Mouse (Mus musculus) limb, embryonic 10.5 days (tissue): Measurements from ENCODE around the gene Nr3c2. TPM values are rescaled to one million over a fixed set of nuclear protein-coding genes. Genes with fewer than 3 reads are reported as not detected.

ENCODE experiments used
- DNase-seq: peaks from one replicate; pipeline ENCODE4 v3.0.0-alpha.2; 2017; ENCODE audit warnings: low spot score
- H3K27ac ChIP-seq: fragments of 300-500 bp; sonication (generic); 2 replicates; pipeline ENCODE4 v1.5.1; 2016; ENCODE audit warnings: mild to moderate bottlenecking
- H3K27me3 ChIP-seq: fragments of 300-500 bp; sonication (generic); 2 replicates; pipeline ENCODE4 v1.6.1; 2016; ENCODE audit warnings: low read depth, mild to moderate bottlenecking; ENCODE audit not compliant: poor library complexity, severe bottlenecking
- H3K36me3 ChIP-seq: fragments of 300-500 bp; sonication (generic); 2 replicates; pipeline ENCODE4 v1.6.1; 2016; ENCODE audit warnings: mild to moderate bottlenecking, moderate library complexity
- H3K4me1 ChIP-seq: fragments of 300-500 bp; sonication (generic); 2 replicates; pipeline ENCODE4 v1.6.1; 2016
- H3K4me3 ChIP-seq: fragments of 300-500 bp; sonication (generic); 2 replicates; pipeline ENCODE4 v1.5.1; 2016; ENCODE audit warnings: mild to moderate bottlenecking, moderate library complexity
- H3K9me3 ChIP-seq: fragments of 300-500 bp; sonication (generic); replicated peaks from 2 replicates; pipeline ENCODE4 v1.6.1; 2016; ENCODE audit warnings: mild to moderate bottlenecking
- WGBS: fragments of 180-500 bp; shearing (Covaris S2); methylation state at CpG from one replicate; pipeline ENCODE4 v1.1.7; 2016; 5-methylcytosine and 5-hydroxymethylcytosine counted together
- polyA plus RNA-seq: library from polyadenylated mRNA; unstranded; fragments of >200 nt; fragmentation: Nextera tagmentation; extraction: Ambion mirVana; gene quantifications from 2 replicates; pipeline ENCODE4 v1.2.1, GENCODE M21; 2016

Nr3c2 gene
- polyA plus RNA-seq, 1 experiment from 2014 or later = 0.41 TPM

- WGBS = 96% methylated on average over 6 of the region's 6 CpGs
- no peak overlapping the region for H3K27ac ChIP-seq
- no peaks in the 10 kb centered on the region for H3K4me1 ChIP-seq
- no peak for DNase-seq
- H3K9me3 ChIP-seq = no peaks in the 10 kb centered on the region
- H3K4me3 ChIP-seq = no peak overlapping the region
- H3K27me3 ChIP-seq = no peaks in the 10 kb centered on the region
- H3K36me3 ChIP-seq = no peaks in the 10 kb centered on the region
These were observed 315.9 kb downstream of the Nr3c2 start for GRCm38 (mm10) chr8:77215191-77215590.

DNA sequence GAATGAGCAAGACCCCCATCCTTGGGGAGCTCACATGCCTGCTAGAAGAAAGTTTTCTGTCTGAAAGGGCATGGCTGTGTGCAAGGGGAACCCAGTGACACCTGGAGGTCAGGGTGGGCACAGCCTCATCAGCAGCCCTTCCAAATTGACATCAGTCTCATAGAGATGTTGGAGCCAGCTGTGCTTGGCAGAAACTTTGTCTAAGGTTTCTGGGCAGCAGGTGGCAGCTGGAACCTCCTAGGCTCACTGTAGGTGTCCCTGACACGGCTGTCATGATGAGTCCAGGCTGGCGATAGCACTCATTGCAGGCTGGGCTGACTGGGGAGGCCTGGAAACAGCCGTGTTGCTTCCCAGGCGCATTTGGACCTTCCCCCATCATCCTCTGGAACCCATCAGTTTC, 323.9 kb downstream of the Nr3c2 start:
- Histone ChIP-seq H3K9me3 (no peaks in the 10 kb centered on the region), H3K36me3 (no peaks in the 10 kb centered on the region), H3K27me3 (no peaks in the 10 kb centered on the region), H3K4me1 (no peaks in the 10 kb centered on the region), H3K27ac (no peak overlapping the region), H3K4me3 (no peak overlapping the region)
- DNase-seq = no peak
- WGBS = 73% methylated on average over 4 of the region's 4 CpGs

DNA sequence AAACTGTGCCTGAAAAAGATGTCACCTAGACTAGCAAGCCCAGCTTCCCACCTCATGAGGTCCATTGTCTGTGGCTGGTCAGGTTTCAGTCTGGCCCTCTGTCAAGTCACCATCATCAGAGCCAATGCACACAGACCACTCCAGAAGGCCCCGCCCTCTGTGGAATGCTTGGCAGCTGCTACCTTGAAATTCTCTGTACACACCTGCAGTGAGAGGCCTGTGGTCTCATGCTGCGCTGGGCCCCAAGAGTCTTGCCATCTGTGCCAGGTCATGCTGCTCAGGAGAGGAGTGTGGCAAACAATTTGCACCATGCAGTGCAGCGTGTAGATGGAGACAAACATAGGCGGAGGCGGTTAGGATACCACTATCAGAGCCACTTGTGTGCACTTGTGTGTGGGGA, 328.5 kb downstream of the Nr3c2 start:
- WGBS = 95% methylated on average over 5 of the region's 5 CpGs
- Histone ChIP-seq H3K27ac (no peak overlapping the region), H3K4me1 (no peaks in the 10 kb centered on the region), H3K27me3 (no peaks in the 10 kb centered on the region), H3K36me3 (no peaks in the 10 kb centered on the region), H3K4me3 (no peak overlapping the region), H3K9me3 (no peaks in the 10 kb centered on the region)
- no peak for DNase-seq

DNA sequence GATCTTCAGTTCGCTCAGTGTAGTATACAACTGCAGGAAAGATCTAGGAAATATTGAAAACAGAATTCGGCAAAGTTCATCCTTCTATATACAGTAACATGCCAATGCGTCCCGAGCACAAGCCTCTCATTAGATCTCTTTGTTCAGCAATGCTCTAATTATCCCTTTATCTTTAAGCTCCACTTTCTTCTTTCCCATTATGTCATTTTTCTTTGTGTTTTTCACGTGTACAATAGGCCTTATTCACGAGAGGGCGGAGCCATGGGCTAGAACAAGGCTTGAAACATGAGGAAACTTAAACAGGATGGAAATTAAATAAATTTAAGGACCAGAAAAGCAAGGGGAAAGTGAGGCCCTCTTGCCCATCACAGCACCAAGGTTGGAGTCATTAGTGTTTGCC, 329.4 kb downstream of the Nr3c2 start:
- Histone ChIP-seq H3K4me3 (no peak overlapping the region), H3K9me3 (no peaks in the 10 kb centered on the region), H3K27me3 (no peaks in the 10 kb centered on the region), H3K27ac (no peak overlapping the region), H3K36me3 (no peaks in the 10 kb centered on the region), H3K4me1 (no peaks in the 10 kb centered on the region)
- no peak for DNase-seq
- 85% methylated on average over 7 of the region's 7 CpGs for WGBS

DNA sequence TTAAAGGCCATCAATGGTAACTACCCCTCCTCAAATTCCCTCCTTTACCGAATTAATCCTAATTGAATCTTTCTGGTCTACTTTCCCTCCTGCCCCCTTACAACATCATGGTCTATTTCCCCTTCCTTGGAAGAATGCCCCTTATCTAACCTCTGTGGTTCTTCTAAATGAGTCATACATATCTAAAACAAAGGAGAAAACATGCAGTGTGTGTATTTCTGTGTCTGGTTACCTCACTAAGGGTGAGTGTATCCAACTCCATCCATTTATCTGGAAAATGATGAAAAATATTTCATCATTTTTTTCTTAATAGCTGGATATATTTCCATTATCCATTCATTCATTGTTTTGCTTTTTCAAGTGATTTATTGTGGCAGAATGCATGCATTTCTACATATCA, 332.0 kb downstream of the Nr3c2 start:
- H3K4me3 ChIP-seq = no peak overlapping the region
- 93% methylated on average over 1 of the region's 1 CpGs for WGBS
- no peaks in the 10 kb centered on the region for H3K27me3 ChIP-seq
- no peak for DNase-seq
- no peaks in the 10 kb centered on the region for H3K9me3 ChIP-seq
- no peaks in the 10 kb centered on the region for H3K4me1 ChIP-seq
- H3K36me3 ChIP-seq = no peaks in the 10 kb centered on the region
- no peak overlapping the region for H3K27ac ChIP-seq

GRCm38 (mm10) chr8:77231834-77232233, 332.6 kb downstream of the Nr3c2 start:
- DNase-seq = no peak
- Histone ChIP-seq H3K36me3 (no peaks in the 10 kb centered on the region), H3K27me3 (no peaks in the 10 kb centered on the region), H3K27ac (no peak overlapping the region), H3K4me1 (no peaks in the 10 kb centered on the region), H3K9me3 (no peaks in the 10 kb centered on the region), H3K4me3 (no peak overlapping the region)
- 91% methylated on average over 6 of the region's 6 CpGs for WGBS

DNA sequence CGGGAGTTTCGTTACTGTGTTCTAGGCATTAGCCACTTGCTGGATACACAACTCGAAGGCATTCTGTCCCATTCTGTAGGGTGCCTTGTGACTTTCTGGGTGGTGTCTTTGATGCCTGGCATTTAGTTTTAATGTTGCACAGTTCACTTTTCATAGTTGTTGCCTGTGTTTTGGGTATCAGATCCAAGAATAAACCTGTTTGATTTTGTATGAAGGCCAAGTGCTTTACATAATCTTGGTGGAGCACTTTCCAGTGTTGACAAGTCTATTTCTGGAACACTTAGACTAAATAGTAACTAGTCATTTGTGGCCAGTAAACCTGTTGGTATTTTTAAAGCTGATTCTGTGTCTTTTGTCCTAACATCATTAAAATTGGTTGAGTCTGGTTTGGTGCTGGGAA, 333.2 kb downstream of the Nr3c2 start:
- H3K9me3 ChIP-seq = no peaks in the 10 kb centered on the region
- H3K27me3 ChIP-seq = no peaks in the 10 kb centered on the region
- H3K27ac ChIP-seq = no peak overlapping the region
- H3K4me1 ChIP-seq = no peaks in the 10 kb centered on the region
- no peak overlapping the region for H3K4me3 ChIP-seq
- H3K36me3 ChIP-seq = no peaks in the 10 kb centered on the region
- no peak for DNase-seq
- 96% methylated on average over 3 of the region's 3 CpGs for WGBS

DNA sequence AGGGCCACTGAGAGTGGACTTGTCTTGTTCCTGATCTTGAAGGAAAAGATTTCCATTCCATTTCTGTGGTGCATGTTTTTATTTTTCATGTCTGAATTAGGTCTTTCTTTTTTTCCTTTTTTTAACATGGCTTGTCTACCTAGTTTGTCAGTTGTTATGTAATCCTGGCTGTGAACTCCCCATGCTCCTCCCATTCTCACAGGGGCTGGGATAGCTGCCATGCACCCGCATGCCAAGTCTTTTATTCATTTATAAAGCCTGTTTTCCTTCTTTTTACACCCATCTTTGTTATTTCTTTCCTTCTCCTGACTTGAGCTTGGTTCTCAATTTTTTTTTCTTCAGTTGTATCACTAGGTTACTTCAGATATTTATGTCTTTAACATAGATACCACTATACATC, 337.5 kb downstream of the Nr3c2 start:
- Histone ChIP-seq H3K4me3 (no peak overlapping the region), H3K27ac (no peak overlapping the region), H3K4me1 (no peaks in the 10 kb centered on the region), H3K36me3 (no peaks in the 10 kb centered on the region), H3K27me3 (no peaks in the 10 kb centered on the region), H3K9me3 (no peaks in the 10 kb centered on the region)
- 83% methylated on average over 1 of the region's 1 CpGs for WGBS
- no peak for DNase-seq

DNA sequence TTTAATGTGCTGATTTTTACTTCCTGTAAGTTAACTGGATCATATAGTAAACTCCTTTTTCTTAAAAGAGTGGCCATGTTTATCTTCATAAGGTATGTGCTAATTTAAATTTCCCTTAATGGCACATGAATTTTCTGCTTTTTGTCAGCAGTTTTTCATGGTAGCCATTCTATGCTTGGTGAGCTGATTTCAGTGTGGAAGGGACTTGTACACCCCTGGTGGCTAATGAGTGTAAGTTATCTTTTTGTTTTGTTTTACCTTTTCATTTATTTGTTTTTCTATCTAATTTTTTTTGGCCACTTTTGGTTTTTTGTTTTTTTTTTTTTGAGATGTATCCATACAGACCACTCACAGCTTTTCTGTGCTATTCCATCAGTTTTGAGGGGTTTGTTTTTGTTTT, 340.2 kb downstream of the Nr3c2 start:
- Histone ChIP-seq H3K9me3 (no peaks in the 10 kb centered on the region), H3K27ac (no peak overlapping the region), H3K27me3 (no peaks in the 10 kb centered on the region), H3K4me3 (no peak overlapping the region), H3K4me1 (peaks cover 3% of the 10 kb centered on the region; the same call in 1 of the 2 replicates), H3K36me3 (no peaks in the 10 kb centered on the region; the same call in 1 of the 2 replicates)
- DNase-seq = no peak

DNA sequence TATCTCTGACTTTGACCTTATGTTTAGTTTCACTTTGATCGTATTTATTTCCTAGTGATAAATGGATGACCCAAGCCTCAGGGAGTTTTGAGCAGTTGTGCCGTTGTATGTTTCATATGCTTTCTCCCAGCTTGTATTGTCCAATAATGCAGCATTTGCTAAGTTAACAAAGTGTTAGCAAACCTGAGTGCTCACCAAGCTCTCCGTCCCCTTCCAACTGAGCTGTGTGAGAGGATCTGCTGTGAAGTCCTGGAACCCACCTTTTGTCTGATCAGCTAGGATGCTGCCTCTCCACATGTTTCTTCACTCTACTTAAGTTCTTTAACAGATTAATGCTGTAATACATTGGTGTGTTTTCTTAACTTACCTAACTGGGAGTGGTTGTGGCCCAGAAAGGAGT, 342.1 kb downstream of the Nr3c2 start:
- H3K36me3 ChIP-seq = peaks cover 3% of the 10 kb centered on the region

GRCm38 (mm10) chr8:77250094-77250493, 350.9 kb downstream of the Nr3c2 start:
- no peaks in the 10 kb centered on the region for H3K4me1 ChIP-seq
- no peaks in the 10 kb centered on the region for H3K9me3 ChIP-seq
- 94% methylated on average over 3 of the region's 3 CpGs for WGBS
- no peak overlapping the region for H3K27ac ChIP-seq
- no peaks in the 10 kb centered on the region for H3K27me3 ChIP-seq
- H3K36me3 ChIP-seq = peaks cover 75% of the 10 kb centered on the region
- no peak overlapping the region for H3K4me3 ChIP-seq
- no peak for DNase-seq

More for the DNA sequence above, 342.1 kb downstream of the Nr3c2 start:
- Histone ChIP-seq H3K27me3 (no peaks in the 10 kb centered on the region), H3K4me1 (peaks cover 3% of the 10 kb centered on the region; the same call in 1 of the 2 replicates), H3K27ac (no peak overlapping the region), H3K4me3 (no peak overlapping the region), H3K9me3 (no peaks in the 10 kb centered on the region)
- no peak for DNase-seq
- 94% methylated on average over 3 of the region's 3 CpGs for WGBS

GRCm38 (mm10) chr8:77251134-77251533, 351.9 kb downstream of the Nr3c2 start:
- no peaks in the 10 kb centered on the region for H3K4me1 ChIP-seq
- WGBS = 95% methylated on average over 5 of the region's 5 CpGs
- H3K27ac ChIP-seq = no peak overlapping the region
- H3K27me3 ChIP-seq = no peaks in the 10 kb centered on the region
- no peak for DNase-seq
- no peaks in the 10 kb centered on the region for H3K9me3 ChIP-seq
- peaks cover 83% of the 10 kb centered on the region for H3K36me3 ChIP-seq
- no peak overlapping the region for H3K4me3 ChIP-seq

GRCm38 (mm10) chr8:77254466-77254865, 355.2 kb downstream of the Nr3c2 start:
- no peak overlapping the region for H3K27ac ChIP-seq
- 91% methylated on average over 5 of the region's 5 CpGs for WGBS
- H3K9me3 ChIP-seq = no peaks in the 10 kb centered on the region
- no peaks in the 10 kb centered on the region for H3K4me1 ChIP-seq
- H3K4me3 ChIP-seq = no peak overlapping the region
- H3K36me3 ChIP-seq = peaks cover 82% of the 10 kb centered on the region
- H3K27me3 ChIP-seq = no peaks in the 10 kb centered on the region
- no peak for DNase-seq

GRCm38 (mm10) chr8:77256450-77257084, 357.3 kb downstream of the Nr3c2 start:
- 94% methylated on average over 5 of the region's 5 CpGs for WGBS
- no peak overlapping the region for H3K4me3 ChIP-seq
- no peaks in the 10 kb centered on the region for H3K27me3 ChIP-seq
- H3K4me1 ChIP-seq = no peaks in the 10 kb centered on the region
- H3K27ac ChIP-seq = no peak overlapping the region
- H3K36me3 ChIP-seq = peaks cover 61% of the 10 kb centered on the region
- DNase-seq = no peak
- H3K9me3 ChIP-seq = no peaks in the 10 kb centered on the region
